Mouse (Mus musculus) left cerebral cortex, adult 11 months (tissue): ENCODE measurements around the gene Cplx3.

ENCODE experiments used
- DNase-seq: peaks from one replicate; pipeline ENCODE4 v3.0.0; 2022; ENCODE audit warnings: low spot score

The Cplx3 gene

GRCm38 (mm10) chr9:57560263-57560662 is 45.8 kb downstream of the Cplx3 start:
- no peak for DNase-seq

GRCm38 (mm10) chr9:57559568-57559967 is 46.5 kb downstream of the Cplx3 start:
- DNase-seq = no peak

GRCm38 (mm10) chr9:57558625-57559024 is 47.5 kb downstream of the Cplx3 start:
- no peak for DNase-seq

- DNase-seq = no peak
These were observed 48.9 kb downstream of the Cplx3 start for GRCm38 (mm10) chr9:57557215-57557614.

GRCm38 (mm10) chr9:57554753-57555152 is 51.3 kb downstream of the Cplx3 start:
- no peak for DNase-seq

GRCm38 (mm10) chr9:57553119-57553518 is 53.0 kb downstream of the Cplx3 start:
- DNase-seq = no peak

- DNase-seq = no peak
These were observed 53.8 kb downstream of the Cplx3 start, which contains the start of gene Mpi for GRCm38 (mm10) chr9:57552139-57552887. TSS of gene Mpi (minus strand) at chr9:57552763.

- no peak for DNase-seq
These were observed 55.8 kb downstream of the Cplx3 start for GRCm38 (mm10) chr9:57550126-57550862.
